Mouse (Mus musculus): Measurements from ENCODE around the gene Lyrm4.

The Lyrm4 gene

DNA sequence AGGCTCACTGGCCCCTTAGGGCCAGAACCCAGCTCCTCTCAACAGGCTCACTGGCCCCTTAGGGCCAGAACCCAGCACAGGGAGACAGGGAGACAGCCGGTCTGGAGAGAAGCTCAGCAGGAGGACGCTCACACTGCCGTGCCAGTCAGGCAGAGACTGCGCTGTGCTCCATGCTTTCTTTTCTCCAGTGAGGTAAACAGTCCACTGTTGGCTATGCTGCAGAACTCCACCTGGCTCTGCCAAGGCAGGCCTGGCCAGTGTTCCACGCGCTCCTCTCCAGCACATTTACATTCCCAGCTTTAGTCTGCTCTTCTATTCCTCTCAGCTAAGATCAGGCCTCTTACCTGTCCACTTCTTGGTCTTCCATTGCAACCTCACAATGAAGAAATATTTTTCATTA is 11.7 kb downstream of the Lyrm4 start:
- DNase-seq (ENCODE audit: low spot score) = no peak

DNA sequence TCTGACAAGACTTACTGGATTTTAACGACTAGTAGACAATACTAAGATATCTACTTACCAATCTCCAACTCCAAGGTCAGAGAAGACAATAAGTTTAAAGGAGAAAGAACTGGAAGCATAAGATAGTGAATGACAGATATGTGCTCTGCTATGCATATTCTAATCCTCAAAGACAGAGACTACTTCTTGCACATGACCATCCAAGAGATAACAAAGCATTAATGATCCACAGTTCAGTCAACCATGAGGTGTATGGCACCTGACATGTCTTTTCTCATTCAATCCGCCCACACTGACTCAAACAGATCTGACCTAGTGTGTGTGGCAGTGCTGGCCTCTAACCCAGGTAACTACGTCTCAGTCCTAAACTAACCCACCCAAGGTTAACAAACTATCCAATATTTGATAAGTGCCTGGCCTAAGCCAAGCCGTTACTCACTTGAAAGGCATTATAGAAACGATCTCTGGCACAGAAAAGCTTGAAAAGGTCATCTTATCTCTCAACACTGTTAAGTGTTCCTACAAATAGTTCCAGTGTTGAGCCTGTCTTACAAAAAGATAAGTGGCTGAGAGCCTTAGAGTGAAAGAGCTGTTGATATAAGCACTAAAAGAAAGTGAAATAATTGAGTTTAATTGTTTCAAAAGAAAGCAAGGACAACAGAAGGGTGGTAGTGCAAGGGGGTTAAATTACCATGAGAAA is 20.5 kb downstream of the Lyrm4 start:
- DNase-seq (ENCODE audit: low spot score) = no peak

DNA sequence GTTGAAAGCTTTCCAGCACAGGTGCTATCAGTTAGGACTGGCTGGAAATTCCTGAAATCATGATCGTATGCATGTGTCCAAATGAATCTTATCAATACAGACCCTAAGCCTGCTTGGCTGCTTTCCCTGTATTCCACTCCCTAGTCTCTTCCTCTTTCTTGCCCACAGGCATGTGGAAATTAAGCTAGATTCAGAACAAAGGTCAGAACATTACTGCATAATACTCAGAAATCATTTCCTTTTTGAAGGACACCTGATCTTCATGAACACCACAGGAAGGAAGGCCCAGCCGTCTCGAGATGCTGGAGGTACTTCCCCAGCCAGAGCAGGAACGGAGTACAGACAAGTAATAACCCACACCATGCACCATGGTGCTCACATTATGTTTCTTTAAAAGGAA is 29.2 kb downstream of the Lyrm4 start:
- no peak for DNase-seq (ENCODE audit: low spot score)

DNA sequence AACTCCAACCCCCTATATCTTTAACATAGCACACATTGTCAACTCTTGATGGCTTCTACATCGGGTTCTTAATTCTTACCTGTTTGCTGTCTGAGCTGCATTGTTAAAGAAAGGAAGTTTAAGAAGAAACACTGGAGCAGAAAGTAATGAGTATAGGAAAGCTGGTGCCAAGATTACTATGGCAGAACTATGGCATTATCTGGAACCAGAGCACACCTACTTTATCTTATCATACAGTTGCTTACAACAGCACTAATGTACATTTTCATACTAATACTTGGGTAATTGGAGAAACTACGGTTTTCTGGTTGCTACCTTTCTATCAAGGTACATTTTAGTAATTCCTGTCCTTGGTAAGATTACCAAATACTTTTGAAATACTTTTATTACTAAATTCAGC is 29.9 kb downstream of the Lyrm4 start:
- no peak for DNase-seq (ENCODE audit: low spot score)

DNA sequence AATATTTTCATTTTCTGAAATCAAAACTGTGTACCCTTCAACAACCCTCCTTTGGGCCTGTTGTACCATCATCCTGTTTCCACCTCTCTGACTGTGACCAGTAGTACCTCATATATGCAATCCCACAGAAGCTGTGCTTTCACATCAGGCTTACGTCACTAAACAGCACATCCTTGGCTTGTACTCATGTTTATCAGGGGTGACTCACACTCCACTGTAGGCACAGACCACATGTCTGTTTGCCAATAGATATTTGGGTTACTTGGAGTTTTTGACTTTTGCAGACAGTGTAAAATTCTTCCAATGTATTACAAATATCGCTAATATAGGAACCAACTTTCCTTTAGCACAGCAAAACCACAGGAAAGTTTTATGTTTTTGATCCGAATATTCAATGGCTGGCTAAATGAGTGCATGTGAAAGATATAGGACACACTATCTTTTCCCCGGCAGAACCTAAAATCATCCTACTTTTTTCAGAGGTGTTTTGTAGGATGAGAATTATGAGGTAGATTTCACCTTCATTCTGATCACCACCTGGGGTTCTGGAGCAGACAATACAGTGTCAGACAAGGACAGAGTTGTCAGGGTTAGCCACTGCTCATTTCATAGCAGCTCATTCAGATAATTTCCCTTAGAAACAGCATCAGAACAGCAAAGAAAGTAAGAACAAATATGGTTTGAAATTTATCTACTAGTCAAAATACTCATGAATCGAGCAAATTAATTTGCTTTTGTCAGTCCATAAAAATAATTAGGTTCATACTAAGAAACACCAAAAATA is 30.5 kb downstream of the Lyrm4 start:
- no peak for DNase-seq (ENCODE audit: low spot score)

DNA sequence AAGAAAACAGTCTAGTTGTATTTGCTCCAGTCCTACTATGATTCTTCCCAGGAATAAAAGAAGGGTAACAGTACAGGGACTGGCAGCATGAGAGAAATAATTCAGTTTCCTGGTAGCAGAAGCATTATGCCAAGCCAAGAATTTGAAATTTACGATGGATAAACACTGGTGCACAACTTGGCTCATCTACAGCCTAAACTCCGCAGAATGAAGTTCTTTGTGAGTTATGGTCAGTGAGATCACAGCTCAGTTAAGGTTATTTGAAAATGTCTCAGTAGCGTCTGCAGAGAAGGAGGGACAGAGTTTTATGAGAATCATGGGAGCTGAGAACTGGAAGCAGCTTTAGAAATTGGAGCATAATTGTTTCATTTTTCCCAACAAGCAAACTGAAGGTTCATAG is 31.4 kb downstream of the Lyrm4 start:
- DNase-seq (ENCODE audit: low spot score) = no peak

DNA sequence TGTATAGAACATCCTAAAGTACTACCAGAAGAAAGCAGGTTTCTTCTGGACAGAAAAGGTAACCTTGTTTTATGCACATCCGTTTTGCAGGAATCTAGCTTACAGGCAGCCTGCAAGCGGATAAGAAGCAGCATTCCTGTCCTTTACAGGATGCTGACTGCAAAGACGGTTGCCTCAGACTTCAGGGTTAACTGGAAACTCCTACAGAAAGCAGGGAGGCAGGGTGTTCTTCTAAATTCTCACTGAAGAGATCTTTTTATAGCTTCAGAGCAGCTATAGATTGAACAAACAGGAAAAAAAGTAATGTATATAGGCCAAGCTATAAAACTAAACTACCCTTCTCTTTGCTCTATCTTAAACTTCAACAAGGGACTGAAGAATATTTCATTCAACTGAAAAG is 32.6 kb downstream of the Lyrm4 start:
- no peak for DNase-seq (ENCODE audit: low spot score)

DNA sequence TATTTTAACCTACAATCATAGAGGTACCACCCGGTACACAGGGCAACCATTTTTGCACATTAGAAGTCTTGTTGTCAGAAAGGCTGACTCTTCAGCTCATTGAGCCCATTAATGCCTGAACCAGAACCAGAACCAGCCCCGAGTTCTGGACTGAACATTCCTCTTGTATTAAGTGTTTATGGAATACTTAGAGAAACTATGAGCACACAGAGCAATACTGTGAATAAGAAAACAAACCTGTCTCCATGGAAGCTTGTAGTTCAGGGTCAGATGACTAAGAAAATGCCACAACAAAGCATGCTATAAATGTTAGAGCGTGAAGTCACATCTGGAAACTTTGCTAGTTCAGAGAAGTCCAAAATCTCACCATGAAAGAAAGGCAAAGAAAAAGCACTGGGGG is 35.7 kb downstream of the Lyrm4 start:
- no peak for DNase-seq (ENCODE audit: low spot score)

DNA sequence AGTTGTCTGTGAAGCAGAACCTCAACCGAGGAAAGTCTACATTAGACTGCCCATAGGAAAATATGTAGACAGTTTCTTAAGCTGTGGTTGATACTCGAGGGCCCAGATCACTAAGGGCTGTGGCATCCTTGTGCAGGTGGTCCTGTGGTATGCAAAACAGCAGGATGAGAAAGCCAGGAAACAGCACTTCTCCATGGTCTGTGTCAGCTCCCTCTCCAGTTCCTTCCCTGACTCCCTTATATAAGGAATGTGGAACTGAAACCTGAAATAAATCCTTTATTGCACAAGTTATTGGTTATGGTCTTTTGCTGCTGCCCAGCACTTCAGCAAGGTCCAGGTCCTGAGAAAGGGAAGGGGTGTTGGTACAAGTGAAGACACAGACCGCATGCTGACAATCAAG is 42.8 kb downstream of the Lyrm4 start:
- DNase-seq (ENCODE audit: low spot score) = no peak

DNA sequence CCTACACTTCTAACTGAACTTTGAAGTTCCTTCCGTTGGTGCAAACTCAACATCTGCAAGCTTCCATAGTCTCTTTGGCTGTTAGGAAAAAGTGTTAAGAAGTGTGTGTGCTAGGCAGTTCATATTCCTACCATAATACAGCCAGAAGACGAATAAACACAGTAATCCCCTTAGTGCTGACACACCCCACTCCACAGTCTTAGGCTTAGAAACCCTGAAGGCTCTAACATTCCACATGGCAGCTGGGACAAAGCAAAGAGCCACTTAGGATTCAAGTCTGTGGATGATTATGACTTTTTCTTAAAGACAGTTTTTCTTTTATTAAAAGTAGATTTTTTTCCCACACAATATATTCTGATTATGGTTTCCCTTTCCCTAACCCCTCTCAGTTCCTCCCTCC is 50.6 kb downstream of the Lyrm4 start:
- DNase-seq (ENCODE audit: low spot score) = no peak

DNA sequence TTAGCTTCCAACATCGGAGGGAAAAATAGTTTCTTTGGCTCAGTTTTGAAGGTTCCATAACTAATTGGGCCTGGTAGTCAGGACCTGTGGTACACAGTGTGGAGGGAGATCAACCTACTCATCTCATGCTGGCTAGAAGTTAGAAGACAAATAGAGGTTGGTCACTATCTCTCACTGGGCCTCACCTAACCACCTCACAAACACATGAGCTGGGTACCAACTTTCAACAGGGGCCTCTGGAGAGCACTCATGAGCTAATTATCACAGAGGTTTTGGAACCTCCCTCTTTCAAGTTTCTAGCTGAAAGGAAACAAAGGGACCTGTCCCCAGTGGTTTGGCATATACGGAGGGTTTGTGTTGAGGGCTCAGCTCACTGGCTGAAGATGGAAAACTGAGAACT is 59.8 kb downstream of the Lyrm4 start:
- no peak for DNase-seq (ENCODE audit: low spot score)

DNA sequence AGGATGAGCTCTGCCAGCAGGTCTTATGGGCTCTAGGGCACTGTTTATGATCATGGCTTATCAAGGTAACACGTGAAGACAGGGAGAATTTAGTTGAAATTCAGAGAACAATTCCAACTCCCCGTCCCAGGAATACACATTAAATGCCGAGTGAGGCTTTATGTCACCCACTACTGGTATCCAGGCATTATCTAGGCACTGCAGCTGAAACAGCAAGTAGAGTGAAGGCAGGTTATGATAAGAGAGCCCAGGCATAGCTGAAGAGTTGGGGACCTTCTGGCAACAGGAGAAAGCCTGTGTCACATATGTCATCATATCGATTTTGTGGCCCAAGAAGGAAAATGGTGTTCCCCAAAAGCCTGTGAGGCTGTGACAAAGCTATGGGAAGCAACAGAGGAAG is 60.4 kb downstream of the Lyrm4 start:
- no peak for DNase-seq (ENCODE audit: low spot score)

DNA sequence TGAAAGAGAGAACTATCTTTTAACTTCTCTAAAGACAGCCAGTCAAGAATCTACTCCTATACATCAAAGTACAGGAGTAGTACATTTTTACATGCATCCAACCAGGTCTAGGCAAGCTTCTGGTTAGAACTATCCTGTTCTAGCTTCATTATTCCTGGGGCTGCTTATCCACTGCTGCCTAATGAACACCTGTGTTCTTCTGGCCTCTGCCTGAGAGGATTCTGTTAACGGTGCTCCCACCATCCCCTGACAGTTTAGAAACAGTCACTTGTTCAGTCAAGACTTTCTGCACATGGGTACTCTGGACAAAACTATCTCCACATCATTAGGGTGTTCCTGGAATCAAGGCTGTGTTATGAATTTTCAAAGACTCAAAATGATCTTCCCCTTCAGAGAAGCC is 60.8 kb downstream of the Lyrm4 start:
- no peak for DNase-seq (ENCODE audit: low spot score)

DNA sequence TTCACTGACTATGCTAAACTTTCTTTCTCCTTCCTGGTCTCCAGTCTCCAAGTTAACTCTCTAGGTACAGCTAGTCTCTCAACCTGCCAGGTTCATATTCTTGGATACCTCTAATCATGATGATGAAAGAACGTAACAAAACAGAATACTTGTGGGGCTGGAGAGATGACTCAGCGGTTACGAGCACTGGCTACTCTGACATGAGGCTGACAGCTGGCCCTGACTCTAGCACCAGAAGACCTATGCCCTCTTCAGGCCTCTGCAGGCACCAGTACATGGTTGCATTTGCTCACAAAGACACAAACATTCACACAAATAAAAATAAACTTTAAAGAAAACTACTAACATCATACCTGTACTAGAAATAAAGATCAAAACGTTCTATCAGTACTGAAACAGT is 81.8 kb downstream of the Lyrm4 start:
- DNase-seq (ENCODE audit: low spot score) = no peak

DNA sequence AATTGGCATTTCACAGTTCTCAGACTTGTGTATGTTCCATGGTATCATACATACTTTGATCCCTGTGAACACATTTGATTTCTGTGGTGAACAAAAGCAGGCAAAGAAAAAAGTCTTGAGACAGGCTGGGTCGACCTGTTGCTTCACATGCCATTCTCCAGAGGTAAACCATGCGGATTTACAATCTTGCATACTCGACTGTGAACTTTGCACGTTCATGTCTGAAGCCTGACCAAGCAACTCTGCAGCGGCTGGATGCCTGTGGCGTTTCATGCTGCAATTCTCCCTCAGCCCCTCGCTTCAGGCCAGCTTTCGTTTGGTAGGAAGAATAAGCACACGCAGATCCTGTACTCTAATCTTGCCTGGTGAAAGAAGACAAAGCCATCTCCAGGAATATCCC is 85.4 kb downstream of the Lyrm4 start:
- no peak for DNase-seq (ENCODE audit: low spot score)

DNA sequence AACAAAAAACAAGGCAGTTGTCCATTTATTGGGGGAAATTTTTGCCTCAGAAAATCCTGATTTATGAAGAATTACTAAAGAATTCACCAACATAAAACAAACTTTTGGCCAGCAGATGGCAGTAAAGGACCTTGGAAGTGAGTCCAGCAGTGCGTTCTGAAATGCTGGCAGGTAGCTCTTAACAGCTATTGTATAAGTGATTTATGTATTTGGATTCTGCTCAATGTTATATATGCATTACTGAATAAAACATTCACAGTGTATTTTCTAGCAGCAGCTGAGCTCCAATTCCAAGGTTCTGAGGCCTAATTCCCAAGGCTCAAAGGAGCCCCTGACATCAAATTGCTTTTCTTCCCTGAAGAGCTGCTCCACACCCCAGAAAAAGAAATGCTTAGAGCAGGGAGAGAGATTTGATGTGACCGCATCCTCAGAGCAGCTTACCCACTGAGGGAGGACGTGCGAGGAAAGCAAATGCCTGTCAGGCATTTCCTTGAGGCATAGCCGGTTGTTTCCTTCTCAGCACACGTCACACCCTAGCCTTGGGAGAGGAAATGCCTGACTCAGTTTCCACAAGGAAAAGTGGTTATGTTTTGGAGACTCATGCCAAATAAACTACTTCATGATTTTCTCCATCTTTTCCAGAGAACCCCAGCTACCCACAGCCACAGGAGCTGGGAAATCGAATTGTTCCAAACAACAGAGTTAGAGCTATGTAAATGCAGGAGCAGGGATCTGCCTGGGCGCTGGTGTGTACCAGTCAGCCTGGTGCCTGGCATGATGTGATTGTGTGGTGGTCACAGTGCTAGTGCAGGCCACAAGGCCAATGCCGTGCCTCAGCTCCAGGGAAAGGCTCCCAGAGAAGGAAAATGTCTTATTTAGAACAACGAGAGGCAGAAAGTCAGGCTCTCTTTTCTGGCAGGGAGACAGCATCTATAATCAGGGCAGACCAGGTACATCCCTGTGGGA is 97.7 kb downstream of the Lyrm4 start:
- peak; percentile 91 for DNase-seq (ENCODE audit: low spot score)

DNA sequence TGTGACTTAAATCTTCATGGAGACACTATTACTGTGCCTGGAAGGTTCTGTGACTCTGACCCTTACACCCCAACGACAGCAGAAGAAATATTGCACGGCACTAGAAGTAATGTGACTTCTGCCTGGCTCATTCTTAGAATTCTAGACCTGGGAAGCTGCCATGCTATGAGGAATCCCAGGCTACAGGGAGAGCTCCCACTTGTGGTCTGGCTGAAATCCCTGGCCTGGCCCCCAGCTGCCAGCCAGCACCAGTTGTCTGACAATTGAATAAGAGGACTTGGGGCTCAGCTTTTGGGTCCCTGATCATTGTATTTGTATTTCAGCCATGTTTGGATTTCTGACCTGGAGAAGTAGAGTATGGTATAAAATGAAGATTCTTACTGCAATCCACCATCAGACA is 99.3 kb downstream of the Lyrm4 start:
- DNase-seq (ENCODE audit: low spot score) = no peak

DNA sequence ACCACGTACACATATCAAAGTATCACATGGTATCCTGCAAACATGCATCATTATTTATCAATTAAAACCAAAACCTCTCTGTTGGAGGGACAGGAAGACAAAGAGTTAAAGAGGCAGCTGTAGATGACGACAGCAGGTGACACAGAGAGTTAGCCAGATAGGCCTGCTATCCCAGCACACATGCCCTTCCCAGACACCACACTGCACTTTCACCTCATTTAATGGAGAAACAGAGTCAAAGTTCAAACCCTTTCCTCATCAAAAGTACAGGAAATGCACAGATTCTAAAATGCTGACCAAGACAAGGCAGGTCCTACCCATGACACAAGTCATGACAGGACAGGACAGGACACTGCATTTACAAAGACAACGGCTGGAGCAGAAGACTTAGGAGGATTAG is 101.7 kb downstream of the Lyrm4 start:
- DNase-seq (ENCODE audit: low spot score) = no peak

DNA sequence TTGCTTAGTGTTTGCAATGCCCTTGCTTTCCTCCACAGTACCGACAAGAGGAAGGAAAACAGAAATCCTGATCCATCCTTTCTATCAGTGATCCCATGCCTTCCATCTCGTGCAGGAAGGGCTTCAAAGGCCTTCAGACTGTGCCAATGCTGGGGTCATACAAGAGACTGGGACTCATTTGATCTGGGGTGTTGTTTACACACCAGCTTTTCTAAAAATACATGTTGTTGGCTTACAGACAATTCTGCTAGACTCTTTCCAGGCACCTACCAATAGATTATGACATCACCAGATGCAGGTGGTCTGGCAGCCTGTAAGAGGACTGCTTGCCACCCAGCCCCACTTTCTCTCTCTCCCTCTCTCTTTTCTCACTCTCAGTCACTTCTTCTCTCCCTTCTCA is 107.3 kb downstream of the Lyrm4 start:
- no peak for DNase-seq (ENCODE audit: low spot score)

DNA sequence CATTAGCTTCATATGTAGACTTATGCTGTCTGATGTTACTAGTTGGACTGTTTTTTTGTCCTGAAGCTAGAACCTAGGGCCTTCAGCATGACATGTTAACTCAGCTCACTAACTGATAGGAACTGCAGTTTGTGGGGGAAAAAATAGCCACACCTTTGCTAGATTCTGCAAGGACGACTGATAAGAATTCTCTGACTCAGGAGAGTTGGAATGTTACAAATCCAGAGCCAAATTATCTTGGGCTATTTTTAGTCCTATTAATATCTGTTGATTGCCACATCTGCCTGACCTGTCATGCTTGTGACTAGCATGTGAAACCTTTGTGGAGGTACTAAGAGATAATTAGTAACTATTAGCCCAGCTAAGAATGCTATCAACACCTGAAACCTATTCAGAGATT is 116.5 kb downstream of the Lyrm4 start:
- DNase-seq (ENCODE audit: low spot score) = no peak

DNA sequence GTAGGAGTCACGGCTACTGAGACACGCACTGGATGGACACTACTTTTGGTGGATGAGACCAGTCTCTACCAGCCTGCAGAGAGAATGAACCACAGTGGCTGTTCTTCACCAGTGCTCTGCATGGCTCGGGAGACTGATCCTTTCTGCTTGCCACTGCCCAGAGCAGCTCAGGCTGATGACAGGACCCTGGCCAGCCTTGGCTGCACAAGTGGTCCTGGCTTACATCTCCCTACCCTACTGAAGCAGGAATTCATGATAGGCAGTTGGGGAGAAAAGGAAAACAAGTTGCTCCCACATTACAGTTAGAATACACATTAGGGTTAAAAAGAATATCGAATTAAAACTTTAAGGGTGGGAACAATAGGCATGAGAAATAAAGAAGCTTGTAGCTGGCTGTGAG is 119.7 kb downstream of the Lyrm4 start:
- DNase-seq (ENCODE audit: low spot score) = no peak

DNA sequence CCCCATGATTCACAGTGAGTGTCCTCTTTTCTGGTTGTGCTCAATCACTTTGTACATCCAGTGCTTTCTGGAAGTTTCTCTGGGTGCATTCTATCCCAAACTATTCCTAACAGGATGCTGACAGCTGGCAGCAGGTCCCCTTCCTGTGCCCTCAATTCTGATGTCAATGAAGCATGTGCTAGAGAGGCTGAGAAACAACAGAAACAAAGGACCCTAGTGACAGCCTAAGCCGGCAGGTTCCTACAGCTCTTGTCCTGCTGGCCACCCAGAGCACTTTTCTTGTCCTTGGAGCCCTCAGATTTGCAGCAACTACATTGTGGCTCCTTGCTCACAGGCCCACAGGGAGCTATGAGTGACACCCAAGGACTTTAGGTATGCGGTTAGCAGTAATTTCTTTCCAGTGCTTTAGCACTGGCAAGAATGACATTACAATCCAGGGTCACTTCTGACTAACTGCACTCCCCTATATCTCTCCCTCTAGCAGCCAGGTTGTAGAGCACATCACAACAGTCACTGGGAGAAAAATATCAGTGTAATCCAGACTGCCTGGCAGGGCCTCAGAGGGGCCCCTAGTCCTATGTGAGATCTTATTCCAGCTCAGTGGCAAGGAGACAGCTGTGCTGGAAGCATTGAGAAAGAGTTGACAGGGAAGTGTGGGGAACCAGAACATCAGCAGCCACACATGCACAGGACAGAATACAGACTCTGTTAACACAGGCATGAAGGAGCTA is 121.5 kb downstream of the Lyrm4 start:
- no peak for DNase-seq (ENCODE audit: low spot score)
